Comparison of ENCODE assay signal across 23 mouse cellular contexts in genomic region chr19:42666906-42667305, GRCm38 (mm10). TPM values are rescaled to one million over a fixed set of nuclear protein-coding genes. Genes with fewer than 3 reads are reported as not detected.
"Had no signal": no experiment of that assay in that cellular context is flagged by ENCODE, and none has a peak within 500 bp of the region (broad histone marks: within the 10 kb centered on the region; RNA-seq: fewer than 3 reads in every experiment).

No protein-coding gene starts in this region.

- H3K9ac ChIP-seq: liver, postnatal 0 days; lung, embryonic 15.5 days; midbrain, embryonic 13.5 days; midbrain, embryonic 15.5 days; neural tube, embryonic 13.5 days; neural tube, embryonic 15.5 days had no signal

- H3K27ac ChIP-seq: lung, embryonic 15.5 days; macrophage; midbrain, embryonic 13.5 days; midbrain, embryonic 15.5 days; neural tube, embryonic 13.5 days; neural tube, embryonic 15.5 days had no signal

- H3K27me3 ChIP-seq: lung, embryonic 15.5 days had no signal

- H3K4me3 ChIP-seq: lung, embryonic 15.5 days; megakaryocyte, embryonic 14.5 days; midbrain, embryonic 13.5 days; midbrain, embryonic 15.5 days; myocyte; neural tube, embryonic 13.5 days; neural tube, embryonic 15.5 days had no signal

- H3K36me3 ChIP-seq: lung, embryonic 15.5 days; midbrain, embryonic 13.5 days; midbrain, embryonic 15.5 days; neural tube, embryonic 13.5 days; neural tube, embryonic 15.5 days had no signal

- DNase-seq: liver, postnatal 0 days; lung, adult 2 months; lung, postnatal 14 days; lung, postnatal 36 days; retina, postnatal 1 day; right cerebral cortex, adult 18-20 months; right cerebral cortex, postnatal 25 days; right cerebral cortex, postnatal 4 days; spleen, adult 18-20 months; thymus, adult 18-20 months; thymus, postnatal 14 days; thymus, postnatal 36 days had no signal

- ATAC-seq: liver, postnatal 0 days; lung, postnatal 0 days; midbrain, embryonic 13.5 days had no signal

- H3K9me3 ChIP-seq: lung, embryonic 15.5 days; midbrain, embryonic 13.5 days; midbrain, embryonic 15.5 days; neural tube, embryonic 13.5 days had no signal

- H3K4me2 ChIP-seq: lung, embryonic 15.5 days; midbrain, embryonic 11.5 days; midbrain, embryonic 13.5 days; midbrain, embryonic 15.5 days; neural tube, embryonic 13.5 days; neural tube, embryonic 15.5 days had no signal

RNA-seq across cellular contexts. Expression of gene Loxl4, which starts 54.3 kb away (rescaled TPM):
- total RNA-seq: megakaryocyte progenitor cell, adult 5-6 weeks had no signal
- polyA plus RNA-seq: macrophage had no signal
